Mouse (Mus musculus): ENCODE results near the gene Hspb3. TPM values are rescaled to one million over a fixed set of nuclear protein-coding genes. Genes with fewer than 3 reads are reported as not detected.

Gene Hspb3
- total RNA-seq, 4 experiments from 2014 or later = 15.4 to 22.3 (median 18.7) TPM

Other genes starting within 250 kb of the Hspb3 start
- 10 to 100 TPM; 16.4 to 18.9 (median 18.0) TPM for gene Snx18, start 45.1 kb downstream of the Hspb3 start, total RNA-seq (2022)
- 1 to 10 TPM; 7.1 to 8.2 (median 8.0) TPM for gene Arl15, start 130.8 kb upstream of the Hspb3 start, total RNA-seq (2022)